Mouse (Mus musculus) c-Kit-positive CD71-positive TER-119-negative erythroid progenitor cells, embryonic 14.5 days (primary cell): ENCODE measurements around the gene Olfr644.

ENCODE experiments used
- DNase-seq: peaks from one replicate; pipeline ENCODE4 v3.0.0-alpha.2; 2013; ENCODE audit warnings: low read depth

Gene Olfr644

DNA sequence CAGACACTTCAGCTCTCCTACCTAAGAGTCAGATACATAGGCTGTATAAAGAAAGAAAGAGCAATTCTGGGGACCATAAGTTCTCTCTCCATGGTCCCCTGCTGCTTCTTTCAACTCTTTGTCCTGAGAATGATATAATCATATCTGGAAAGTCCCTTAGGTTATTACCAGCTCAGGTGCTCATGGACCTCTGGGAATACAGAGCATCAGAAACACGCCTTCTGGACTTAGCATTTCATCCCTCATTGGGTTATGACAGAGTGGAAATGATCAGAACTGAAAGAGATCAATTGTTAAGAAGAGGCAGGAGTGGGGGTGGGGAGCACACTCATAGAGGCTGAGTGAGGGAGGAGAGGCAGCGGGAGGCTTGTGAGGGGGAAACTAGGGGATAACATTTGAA, at the start of gene Olfr644:
TSS of gene Olfr644 (minus strand) at position 101 of the 400 bp plus-strand sequence.
- DNase-seq = no peak

DNA sequence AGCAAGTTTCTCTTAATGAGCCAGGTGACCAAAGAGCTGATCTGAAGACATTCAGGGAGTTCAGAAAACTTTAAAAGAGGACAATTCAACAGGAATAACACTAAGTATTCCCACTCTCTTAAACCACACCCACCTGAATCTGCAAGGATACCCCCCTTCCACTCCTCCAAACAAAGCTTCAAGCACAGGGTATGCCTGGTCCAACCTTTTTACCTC, 33.0 kb upstream of the Olfr644 start, which contains the start of gene Olfr646:
TSS of gene Olfr646 (plus strand) at position 117 of the 216 bp plus-strand sequence.
- no peak for DNase-seq

DNA sequence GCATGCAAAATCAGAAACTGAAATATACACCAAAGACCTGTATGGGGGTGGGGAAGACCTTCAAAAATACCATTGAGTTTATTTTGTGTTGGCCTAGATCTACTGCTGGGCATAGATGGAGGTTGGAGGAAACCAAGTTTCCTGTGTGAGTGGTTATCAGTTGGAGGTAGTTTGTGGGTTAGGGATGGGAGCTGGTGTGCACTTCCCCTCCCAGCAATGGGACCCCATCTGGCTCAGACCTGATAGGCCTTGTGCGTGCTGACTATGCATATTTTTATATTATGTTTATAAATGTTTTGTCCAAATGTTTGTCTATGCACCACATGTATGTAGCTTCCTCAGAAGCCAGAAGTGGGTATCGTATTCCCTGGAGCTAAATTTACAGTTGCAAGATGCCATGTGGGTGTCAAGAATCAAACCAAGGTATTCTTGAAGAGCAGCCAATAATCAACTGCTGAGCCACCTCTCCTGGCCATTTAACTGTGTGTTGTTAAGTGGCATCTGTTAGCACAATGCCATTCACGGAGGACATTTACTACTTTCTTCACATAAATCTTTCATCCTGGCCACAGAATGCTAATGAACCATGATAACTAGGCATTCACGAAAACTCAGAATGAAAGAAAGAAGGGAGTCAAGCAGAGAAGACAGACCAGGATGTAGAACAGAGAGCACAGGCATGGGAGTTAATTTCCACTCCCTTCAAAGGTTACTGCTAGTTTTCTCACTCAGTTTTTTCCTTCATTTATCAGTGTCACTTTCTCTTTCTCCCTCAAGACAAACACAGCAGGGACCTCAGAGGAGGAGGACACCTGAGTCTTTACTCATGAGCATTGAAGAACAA, 32.5 kb upstream of the Olfr644 start:
- DNase-seq = no peak

DNA sequence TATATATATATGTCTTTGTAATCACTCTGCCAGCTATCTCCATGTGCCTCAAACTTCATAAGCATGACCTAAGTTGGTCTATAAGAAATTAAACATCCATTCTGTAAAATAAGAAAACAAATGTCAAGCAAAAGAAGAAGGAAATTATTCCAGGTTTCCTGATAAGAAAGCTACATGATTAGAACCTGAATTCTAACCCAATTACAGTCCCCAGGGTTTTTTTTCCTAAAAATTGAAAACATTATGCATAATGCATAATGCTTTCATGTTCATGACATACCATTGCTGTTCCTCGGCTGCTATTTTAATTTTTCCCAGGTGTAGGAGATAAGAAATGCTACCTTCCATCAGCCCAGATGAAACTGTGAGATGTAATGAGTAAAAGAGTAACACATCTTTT, 13.7 kb upstream of the Olfr644 start, which contains the start of gene Olfr645:
TSS of gene Olfr645 (minus strand) at position 101 of the 400 bp plus-strand sequence.
- no peak for DNase-seq

DNA sequence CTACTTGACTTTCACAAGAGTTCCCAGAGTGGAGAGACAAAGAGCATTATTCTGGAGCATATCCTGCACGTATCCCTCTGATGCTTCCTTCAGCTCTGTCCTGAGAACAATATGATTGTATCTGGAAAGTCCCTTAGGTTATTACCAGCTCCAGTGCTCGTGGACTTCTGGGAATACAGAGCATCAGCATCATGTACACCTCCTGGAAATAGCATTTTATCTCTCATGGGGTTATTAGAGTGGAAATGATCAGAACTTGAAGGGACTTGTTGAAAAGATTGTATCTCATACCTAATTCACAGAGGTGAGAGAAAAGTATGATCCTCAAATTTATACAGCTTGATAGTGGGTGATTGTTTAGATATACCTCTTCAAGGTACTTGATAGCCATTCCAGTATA, 10.3 kb downstream of the Olfr644 start, which contains the start of gene 4930516K23Rik:
TSS of gene 4930516K23Rik (minus strand) at position 101 of the 400 bp plus-strand sequence.
- DNase-seq = no peak

DNA sequence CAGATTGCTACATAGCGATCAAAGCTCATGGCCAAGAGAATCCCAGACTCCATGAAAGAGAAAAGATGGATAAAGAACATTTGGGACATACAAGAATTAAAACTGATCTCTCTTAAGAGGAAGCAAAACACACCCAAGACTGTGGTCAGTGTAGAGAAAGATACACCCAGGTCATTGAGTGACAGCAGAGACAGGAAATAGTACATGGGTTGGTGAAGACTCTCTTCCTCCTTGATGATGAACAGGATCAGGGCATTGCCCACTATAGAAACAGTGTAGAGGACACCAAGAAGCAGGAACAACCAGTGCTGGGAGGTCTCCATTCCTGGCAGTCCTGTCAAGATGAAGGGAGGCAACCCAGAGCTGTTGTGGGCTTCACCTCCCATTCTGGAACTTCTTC, 12.5 kb downstream of the Olfr644 start:
- no peak for DNase-seq

DNA sequence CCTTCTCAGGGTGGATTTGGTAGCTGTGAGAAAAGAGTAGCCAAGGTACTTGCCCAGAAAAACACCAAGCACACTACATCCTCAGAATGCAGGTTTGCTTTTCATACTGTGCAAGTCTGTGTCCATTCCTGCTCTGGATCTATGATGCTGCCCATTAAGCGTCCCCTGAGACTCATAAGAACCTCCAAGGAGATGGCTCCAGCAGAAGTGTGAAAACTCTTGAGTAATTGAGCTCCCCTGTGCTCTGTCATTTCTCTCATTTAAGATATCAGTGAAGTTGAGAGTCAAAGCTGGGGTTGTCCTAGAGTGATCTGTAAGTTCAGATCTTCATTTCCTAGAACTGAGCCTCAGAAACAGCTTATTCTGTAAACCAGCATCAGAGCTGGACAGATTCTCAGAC, 19.1 kb downstream of the Olfr644 start, which contains the start of gene Olfr642:
TSS of gene Olfr642 (minus strand) at position 101 of the 400 bp plus-strand sequence.
- no peak for DNase-seq

DNA sequence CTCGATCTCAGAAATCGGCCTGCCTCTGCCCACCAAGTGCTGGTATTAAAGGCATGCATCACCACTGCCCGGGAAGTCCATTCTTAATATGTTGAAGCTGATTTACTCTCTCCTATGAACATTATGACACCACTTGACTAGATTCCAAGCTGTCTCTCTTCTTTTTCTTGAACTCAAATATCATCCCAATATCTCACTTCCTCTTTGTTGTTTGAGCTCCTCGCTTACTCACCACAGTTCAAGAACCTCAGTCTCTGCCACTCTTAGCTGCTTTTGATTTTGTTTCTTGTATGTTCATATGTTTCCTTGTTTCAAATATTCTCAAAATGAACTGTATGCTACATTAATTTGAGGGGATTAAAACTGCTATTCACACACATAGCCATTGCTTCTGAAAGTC, 20.9 kb downstream of the Olfr644 start:
- no peak for DNase-seq

DNA sequence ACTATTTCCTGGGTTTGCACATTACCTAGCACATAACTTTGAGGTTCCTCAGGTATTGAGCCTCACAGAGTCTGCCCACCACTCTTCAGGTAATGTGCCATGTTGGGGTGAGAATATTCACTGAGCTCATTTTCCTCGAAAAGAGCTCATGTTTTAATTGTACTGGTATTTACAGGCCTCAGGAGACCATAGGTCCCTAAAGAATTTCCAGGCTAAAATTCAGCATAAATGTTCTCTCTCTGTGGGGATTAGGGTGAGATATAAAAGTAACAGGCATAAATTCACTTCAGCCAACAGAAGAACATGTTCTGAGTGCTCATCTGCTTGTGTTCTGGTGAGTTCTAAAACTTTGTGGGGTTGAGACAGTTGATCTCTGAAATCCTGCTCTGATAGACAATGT, 36.5 kb downstream of the Olfr644 start, which contains the start of gene Olfr641:
TSS of gene Olfr641 (plus strand) at position 301 of the 400 bp plus-strand sequence.
- no peak for DNase-seq

DNA sequence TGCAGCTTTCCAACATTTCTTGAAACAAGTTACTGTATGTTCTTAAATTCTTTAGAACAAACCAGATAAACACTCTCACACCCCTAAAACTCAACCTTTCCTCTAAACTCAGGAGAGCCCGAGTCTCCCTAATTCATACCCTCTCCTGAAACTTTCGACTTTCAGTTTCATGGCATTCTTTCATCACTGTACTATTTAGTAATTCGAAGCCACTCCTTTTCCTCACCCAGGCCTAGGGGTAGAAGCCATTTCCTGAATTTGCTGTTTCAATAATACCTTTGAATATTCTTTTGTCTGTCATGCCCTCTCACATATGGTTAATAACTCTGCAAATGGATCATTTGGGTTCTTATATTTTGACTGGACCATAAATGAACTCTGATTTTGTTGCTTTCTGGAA, 44.7 kb downstream of the Olfr644 start:
- no peak for DNase-seq

DNA sequence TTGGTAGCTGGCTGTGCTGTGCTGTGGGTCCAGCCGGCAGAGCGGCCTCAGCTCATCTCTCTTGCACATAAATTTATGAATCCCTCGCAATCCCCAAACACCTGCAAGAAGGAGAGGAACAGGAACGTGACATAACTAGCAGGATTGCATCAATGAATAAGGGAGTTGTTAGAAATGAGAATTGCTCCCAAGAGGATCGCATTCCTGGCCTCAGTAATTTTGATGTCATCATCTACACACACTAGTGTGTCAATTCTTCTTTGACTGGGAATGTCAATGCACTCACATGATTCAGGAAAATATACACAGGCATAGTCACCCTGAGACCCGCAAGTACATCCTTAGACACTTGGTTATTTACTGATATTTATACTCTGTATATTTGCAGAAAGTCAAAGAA, 46.2 kb downstream of the Olfr644 start, which contains the start of gene Olfr640:
TSS of gene Olfr640 (minus strand) at position 101 of the 400 bp plus-strand sequence.
- no peak for DNase-seq

DNA sequence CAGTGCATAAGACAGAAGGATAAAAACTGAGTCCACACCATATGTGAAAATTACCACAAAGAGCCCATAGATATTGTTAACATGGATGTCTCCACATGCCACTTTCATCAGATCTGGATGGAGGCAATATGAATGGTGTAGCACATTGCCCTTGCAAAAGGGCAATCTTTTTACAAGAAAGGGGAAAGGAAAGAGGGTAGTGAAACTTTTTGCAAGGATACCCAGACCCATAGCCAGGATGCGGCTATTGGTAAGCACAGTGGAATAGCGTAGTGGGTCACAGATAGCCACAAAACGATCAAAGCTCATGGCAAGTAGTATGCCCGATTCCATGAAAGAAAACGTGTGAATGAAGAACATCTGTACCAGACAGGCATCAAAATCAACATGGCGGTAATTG, 50.0 kb downstream of the Olfr644 start:
- no peak for DNase-seq

DNA sequence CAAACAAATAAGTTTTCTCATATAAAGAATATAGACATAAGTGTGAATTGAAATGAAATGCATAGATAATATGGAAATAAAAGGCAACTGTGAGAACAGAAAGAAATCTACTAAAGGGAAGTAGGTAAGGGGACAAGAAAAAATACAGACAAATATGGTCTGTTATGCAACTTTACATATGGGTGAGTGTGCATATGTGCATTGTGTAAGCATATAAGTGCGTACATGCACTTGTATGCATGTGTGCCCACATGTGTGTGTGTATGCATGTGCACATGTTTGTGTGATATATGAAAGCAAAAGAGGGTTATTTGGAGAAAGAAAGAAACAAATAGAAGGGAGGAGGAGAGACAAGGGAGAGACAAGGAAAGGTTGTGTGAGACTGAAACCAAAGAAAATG, 52.7 kb downstream of the Olfr644 start:
- no peak for DNase-seq

DNA sequence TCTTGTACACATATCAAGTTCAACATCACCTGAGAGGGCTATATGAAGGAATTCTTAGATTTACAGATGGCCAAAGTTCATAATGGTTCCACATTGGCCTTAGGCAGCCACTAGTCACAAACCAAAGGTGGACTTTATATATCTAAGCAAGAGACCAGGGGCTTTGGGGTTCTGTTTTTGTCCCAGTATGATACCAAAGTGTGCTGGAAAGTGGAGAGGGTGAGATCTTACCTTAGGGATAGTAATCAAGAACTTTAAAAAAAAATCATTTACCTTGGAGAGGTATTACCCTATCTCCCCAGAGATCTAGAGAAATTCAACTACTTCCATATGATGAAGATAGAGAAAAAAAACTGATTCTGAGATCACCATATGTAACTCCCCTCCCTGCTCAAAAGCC, 54.5 kb downstream of the Olfr644 start, which contains the start of gene Olfr639:
TSS of gene Olfr639 (minus strand) at position 101 of the 400 bp plus-strand sequence.
- DNase-seq = no peak
